Mouse (Mus musculus): Measurements from ENCODE around the gene Slx4ip. TPM values are rescaled to one million over a fixed set of nuclear protein-coding genes. Genes with fewer than 3 reads are reported as not detected.

The Slx4ip gene
- total RNA-seq, 2 experiments from 2014 or later = 11.5 to 12.3 TPM

GRCm38 (mm10) chr2:137049906-137050305, 158.9 kb downstream of the Slx4ip start:
- intact Hi-C loops (cut with DNase I) = no loop called here
- no peak for DNase-seq

DNA sequence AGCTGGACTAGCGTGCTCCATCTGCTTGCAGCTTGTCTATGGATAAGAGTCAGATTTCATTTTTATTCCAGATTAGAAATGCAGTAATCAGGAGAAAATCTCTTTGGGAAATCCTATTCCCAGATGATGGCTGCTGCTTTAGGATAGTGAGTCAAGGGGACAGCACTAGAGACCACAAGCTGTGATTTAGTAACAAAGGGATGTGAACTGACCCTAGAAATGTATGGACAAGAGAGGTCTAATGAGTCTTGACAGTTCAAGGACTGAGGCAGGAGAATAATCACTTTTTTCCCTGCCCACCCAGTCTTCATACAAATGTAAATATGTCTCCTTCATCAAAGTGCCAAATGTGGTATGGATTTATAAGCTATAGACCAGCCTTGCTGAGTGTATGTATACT, 172.8 kb downstream of the Slx4ip start:
- DNase-seq = no peak
- intact Hi-C loops (cut with DNase I) = no loop called here

- intact Hi-C loops (cut with DNase I) = no loop called here
- DNase-seq = no peak
Observed at GRCm38 (mm10) chr2:137064513-137064912, 173.5 kb downstream of the Slx4ip start.

DNA sequence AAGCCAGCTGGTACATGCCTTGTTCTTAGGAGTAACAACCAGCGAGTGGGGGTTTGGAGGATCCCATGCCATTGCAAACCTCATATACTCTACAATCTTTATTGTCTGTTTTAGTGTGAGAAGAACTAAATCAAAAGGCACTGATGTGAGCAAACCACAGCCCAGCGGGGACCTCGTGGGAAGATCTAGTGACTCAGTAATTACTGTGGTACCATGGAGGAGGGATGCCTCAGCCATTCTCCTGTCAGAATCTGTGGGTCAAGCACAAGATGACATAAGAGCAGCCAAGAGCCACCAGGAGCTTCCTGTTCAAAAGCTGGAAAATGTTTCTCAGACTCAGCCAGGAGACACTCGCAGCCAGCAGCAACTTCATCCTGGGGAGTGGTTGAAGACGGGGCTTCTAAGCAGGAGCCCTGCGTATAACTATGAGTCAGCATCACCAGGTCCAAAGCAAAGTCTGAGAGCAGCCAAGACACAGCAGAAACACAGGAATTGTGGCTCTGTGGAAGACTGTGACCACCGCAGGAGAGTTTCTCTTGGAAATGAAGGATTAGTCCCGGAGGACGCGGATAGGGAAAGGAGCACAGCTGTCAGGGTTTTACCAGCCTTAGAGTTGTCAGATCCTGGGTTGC, 176.6 kb downstream of the Slx4ip start:
- DNase-seq = no peak
- intact Hi-C loops (cut with DNase I) = no loop called here

DNA sequence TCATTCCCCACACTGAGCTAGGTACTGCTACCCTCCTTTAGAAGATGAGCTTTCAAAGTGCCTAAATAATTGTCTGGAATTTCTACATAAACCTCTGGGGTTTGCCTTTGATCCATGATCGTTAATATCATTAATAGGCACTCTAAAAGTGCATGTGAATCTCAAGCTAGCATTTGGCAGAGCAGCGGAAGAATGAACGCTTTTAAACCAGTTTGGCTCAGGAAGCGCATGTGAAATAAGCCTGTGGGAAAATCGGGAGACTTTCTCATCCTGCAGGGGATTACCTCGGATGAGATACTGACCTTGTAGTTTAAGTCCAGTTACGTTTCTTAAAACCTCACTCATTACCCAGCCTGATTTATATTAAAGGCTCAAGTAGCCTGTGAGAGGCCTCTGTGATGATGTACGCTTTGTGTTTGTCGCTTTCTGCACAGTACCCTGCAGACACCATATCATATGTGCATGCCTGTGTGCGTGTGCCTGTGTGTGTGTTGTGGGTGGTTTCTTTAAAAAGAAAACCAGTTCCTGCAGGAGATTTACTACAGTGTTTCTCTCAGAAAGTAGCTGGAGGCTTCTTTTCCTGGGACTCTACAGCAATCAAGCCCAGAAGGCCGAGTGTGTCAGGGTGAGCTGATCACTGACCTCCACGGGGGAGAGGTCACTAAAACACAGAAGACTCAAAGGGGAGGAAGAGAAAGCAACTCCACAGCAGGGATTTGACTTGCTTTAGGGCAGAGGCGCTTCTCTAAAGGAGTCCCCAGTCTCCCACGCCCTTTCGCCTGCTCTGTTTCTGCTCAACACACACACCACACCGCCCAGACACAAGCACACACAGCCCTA, 182.7 kb downstream of the Slx4ip start:
- intact Hi-C loops (cut with DNase I) = no loop called here
- DNase-seq = no peak

DNA sequence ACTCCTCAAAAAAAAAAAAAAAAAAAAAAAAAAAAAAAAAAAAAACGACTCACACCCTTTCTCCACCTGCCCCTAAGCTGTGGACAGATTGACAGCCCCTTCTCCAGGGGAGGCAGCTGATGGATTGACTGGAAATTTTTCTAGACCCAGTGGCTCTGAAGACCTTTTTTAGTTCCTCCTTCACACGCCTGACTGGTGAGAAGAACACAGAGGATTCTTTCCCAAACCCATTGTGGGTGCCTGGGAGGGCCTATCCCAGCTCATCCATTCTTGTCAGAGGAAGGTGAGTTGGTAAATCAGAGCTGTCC, 183.2 kb downstream of the Slx4ip start:
- no peak for DNase-seq
- intact Hi-C loops (cut with DNase I) = no loop called here

DNA sequence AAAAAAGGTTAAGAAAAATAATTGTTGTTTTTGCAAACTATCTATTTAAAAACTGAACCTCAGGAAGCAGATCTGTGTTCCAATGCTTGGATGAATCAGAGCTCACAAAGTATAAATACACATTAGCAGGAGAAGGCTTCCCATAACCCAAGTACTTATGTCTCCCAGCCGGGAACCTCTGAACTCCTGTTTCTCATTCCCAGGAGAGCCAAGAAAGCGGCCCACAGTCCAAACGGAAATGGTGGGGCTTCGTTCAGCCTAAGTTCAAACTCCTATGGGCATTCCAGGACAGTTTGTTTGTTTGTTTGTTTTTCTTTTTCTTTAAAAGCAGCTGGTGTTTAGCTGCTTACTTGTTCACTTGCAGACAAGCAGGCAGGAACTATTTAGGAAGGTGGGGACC, 187.8 kb downstream of the Slx4ip start:
- intact Hi-C loops (cut with DNase I) = no loop called here
- no peak for DNase-seq

GRCm38 (mm10) chr2:137079721-137080320, 188.8 kb downstream of the Slx4ip start:
- intact Hi-C loops (cut with DNase I) = no loop called here
- DNase-seq = no peak

GRCm38 (mm10) chr2:137080468-137080867, 189.4 kb downstream of the Slx4ip start:
- intact Hi-C loops (cut with DNase I) = no loop called here
- DNase-seq = no peak

DNA sequence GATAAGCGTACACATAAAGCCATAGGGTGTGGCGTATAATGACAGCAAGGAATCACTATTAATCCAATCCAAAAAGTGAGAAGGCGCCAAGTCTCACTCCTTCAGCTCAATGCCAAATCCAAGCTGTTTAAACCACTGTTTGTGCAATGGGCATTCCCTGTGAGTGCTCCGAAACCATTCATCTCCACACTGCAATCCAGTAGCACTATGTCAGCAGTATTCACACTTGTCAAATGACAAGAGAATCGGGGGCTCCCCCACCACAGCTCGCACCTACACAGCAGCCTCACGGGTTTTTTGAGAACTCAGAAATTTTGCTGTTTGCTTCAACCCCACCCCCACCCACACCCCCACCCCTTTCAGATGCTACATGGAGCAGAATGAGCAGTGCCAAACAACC, 190.0 kb downstream of the Slx4ip start:
- no peak for DNase-seq
- intact Hi-C loops (cut with DNase I) = no loop called here

DNA sequence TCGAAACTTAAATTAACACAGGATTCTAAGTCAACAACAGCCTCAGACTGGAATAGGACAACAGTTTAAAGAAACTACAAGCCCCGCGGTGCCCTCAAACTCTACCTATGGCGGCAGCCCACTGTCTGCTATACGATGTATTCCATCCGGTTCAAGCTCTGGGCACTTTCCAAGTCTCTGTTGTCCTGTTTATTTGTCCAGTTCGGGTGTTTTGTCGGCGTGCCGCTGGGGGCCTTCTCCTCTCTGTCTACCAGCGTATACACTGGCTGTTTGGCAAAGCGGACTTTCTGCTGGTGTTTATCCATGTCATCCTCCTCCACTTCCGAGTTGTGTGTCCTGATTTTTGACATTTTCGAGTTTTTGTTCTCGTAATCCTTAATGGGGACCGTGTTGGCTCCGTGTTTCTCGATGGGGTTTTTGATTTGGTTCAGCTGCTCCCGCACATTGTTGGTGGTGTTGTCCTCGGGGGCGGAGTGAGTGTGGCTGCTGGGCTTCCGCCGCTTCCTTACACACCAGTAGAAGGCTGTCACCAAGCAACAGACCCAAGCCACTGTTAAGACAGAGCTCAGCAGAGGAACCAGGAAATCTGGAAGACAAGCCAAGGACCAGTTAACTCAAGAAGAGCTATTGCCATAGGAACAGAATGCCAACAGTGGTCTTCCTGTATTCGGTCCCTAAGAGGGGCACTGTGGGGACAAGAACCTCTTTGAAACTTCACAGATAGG, 192.0 kb downstream of the Slx4ip start:
- DNase-seq = no peak
- intact Hi-C loops (cut with DNase I) = no loop called here

GRCm38 (mm10) chr2:137085257-137085656, 194.2 kb downstream of the Slx4ip start:
- no peak for DNase-seq
- intact Hi-C loops (cut with DNase I) = no loop called here

DNA sequence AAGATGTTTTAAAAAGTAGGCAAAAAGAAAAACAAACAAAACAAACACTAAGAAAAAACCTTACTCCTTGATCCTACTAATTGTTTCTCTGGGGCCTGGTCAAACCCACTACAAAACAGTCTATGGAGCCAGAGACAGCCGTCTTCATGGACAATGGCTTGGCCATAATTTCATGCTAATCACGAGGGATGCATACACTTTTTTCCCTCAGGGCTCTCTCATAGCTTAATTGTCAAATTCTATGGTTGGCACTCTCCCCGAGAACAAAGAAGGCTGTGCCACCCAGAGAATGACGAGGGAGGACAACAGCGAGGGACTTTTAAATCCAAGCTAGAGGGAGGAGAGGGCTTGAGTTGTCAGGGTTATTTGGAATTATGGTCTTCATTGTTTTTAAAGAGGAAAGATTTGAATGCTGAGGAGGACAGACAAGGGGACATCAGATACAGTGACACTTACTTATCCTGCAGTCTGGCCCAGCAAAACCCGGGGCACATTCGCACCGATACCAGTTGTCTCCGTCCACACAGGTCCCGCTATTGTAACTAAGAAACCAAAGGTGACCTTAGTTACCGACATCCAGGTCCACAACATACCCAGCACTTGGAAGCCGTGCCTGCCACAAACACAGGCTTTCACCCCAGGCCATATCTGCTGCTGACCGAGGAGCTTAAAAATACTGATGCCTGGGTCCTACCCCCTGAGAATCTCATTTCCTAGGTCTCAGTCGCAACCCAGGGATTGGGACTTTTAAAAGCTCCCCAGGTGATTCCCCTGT, 195.8 kb downstream of the Slx4ip start:
- intact Hi-C loops (cut with DNase I) = no loop called here
- no peak for DNase-seq

- intact Hi-C loops (cut with DNase I) = no loop called here
- DNase-seq = no peak
Observed at GRCm38 (mm10) chr2:137087705-137088104, 196.7 kb downstream of the Slx4ip start.

GRCm38 (mm10) chr2:137091766-137092522, 200.9 kb downstream of the Slx4ip start:
- intact Hi-C loops (cut with DNase I) = no loop called here
- no peak for DNase-seq

DNA sequence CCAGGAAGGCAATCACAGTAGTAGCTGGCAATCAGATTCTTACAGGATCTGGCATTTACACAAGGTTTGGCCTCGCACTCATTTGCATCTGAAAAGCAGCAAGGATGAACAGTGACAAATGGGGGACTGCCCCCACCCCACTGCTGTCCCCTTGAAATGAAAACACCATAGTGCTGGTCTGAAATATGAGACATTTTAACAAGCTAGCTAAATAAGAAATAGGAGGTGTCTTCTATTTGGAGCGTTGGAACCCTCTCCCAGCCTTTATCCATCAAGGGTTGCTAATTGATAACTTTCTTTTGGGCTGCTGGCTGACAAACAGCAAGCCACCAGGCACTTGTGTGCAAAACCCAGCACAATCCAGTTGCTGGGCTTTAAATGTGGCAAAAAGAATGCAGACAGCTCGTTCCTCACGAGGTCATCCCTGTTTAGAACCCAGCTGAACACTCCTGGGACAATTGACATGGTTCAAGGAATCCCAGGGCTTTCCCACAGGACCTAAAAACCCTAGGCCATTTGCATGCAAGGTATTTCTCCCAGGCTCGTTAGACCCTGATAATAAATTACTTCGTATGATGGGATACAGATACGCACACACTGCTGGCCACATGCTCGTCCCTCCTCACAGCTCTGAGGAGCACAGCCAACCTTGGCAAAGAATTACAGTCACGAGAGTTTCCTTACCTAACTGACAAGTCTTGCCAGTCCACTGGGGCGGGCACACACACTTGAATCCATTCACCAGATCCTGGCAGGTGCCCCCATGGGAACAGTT, 201.7 kb downstream of the Slx4ip start:
- intact Hi-C loops (cut with DNase I) = no loop called here
- DNase-seq = no peak

GRCm38 (mm10) chr2:137093298-137093630, 202.2 kb downstream of the Slx4ip start:
- intact Hi-C loops (cut with DNase I) = no loop called here
- no peak for DNase-seq

DNA sequence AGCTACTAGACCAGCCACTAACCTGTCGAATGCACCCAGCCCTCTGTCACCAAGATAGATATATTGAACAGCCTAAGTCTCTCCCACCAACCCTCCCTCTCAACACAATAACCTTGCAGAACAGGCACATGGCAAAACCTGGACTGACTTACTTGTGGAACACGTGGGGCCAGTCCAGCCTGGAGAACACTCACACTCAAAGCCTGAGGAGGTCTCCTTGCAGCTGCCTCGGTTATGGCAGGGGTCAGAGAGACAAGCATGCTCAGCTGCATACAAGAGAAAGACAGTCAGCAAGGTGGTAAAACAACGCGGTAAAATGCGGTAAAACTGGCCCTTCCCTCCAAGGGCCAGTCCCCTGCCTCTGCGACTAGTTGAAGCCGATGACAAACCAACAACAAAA, 203.3 kb downstream of the Slx4ip start:
- DNase-seq = no peak
- intact Hi-C loops (cut with DNase I) = no loop called here

DNA sequence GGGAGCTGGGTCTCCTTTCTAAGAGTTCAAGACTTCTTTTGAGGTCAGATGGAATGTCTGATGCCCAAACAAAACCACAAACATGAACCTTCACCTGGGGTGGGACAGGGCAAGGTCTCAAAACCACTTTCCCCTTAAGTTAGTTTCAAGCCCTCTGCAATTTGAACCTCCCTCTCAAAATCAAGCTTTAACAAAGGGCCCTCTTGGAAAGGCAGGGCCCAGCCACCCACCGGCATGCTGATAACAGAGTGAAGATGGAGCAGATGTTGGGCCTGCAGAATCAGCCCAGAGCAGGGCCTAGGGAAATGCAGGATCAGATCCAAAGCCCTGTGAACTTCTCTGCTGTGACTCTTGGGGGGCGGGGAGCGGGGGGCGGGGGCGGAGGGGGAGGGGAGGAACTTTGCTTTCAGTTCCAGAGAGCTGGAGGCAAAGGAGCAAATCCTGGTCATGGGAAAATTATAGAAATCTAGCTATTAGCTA, 206.0 kb downstream of the Slx4ip start:
- DNase-seq = no peak
- intact Hi-C loops (cut with DNase I) = no loop called here

All from left cerebral cortex, postnatal 4 days (tissue).